Mouse (Mus musculus) CD4-positive, CD25-positive, alpha-beta regulatory T cell, adult 4 months (primary cell): Measurements from ENCODE around the gene Akr1c13. TPM values are rescaled to one million over a fixed set of nuclear protein-coding genes. Genes with fewer than 3 reads are reported as not detected.
A peak's percentile ranks its signal among the peaks of the same experiment; 100 is the strongest.
"Not testable (repeated sequence)": the region's sequence is repeated elsewhere in the genome, so short reads cannot be mapped to it uniquely, and the experiment has no call there.

Experiments
- ATAC-seq: one replicate; pipeline ENCODE4 v1.8.0; 2017
- polyA plus RNA-seq, 2 experiments: library from polyadenylated mRNA; unstranded; fragments of 100-300 nt; shearing (Covaris generic); gene quantifications; one replicate each; pipeline ENCODE4 v1.2.1; 2017

Gene Akr1c13
- 10 to 100 TPM; 44.8 to 57.0 TPM for polyA plus RNA-seq

GRCm38 (mm10) chr13:4190904-4191303 lies at the start of gene Akr1c13:
Akr1c13 (plus strand) TSS chr13:4191150.
- peak; percentile 98 for ATAC-seq

- ATAC-seq = no peak
Observed at GRCm38 (mm10) chr13:4144261-4144660, 46.7 kb upstream of the Akr1c13 start.

GRCm38 (mm10) chr13:4150518-4150917 lies 40.4 kb upstream of the Akr1c13 start, which contains the start of gene Akr1c18:
Akr1c18 (minus strand) TSS chr13:4150654.
- no peak for ATAC-seq

GRCm38 (mm10) chr13:4152908-4153307 lies 38.0 kb upstream of the Akr1c13 start:
- ATAC-seq = no peak

GRCm38 (mm10) chr13:4153593-4153992 lies 37.4 kb upstream of the Akr1c13 start:
- ATAC-seq = no peak

- no peak for ATAC-seq
Observed at GRCm38 (mm10) chr13:4155286-4155685, 35.7 kb upstream of the Akr1c13 start.

GRCm38 (mm10) chr13:4168006-4168405 lies 22.9 kb upstream of the Akr1c13 start:
- ATAC-seq = no peak

- no peak for ATAC-seq
Observed at GRCm38 (mm10) chr13:4172978-4173377, 18.0 kb upstream of the Akr1c13 start.

- ATAC-seq = not testable (repeated sequence)
Observed at GRCm38 (mm10) chr13:4181321-4181720, 9.6 kb upstream of the Akr1c13 start.

- no peak for ATAC-seq
Observed at GRCm38 (mm10) chr13:4183116-4183515, 7.8 kb upstream of the Akr1c13 start.

- ATAC-seq = not testable (repeated sequence)
Observed at GRCm38 (mm10) chr13:4186641-4187411, 4.1 kb upstream of the Akr1c13 start.

- ATAC-seq = no peak
Observed at GRCm38 (mm10) chr13:4188174-4188573, 2.8 kb upstream of the Akr1c13 start.

GRCm38 (mm10) chr13:4192511-4192910 lies 1.6 kb downstream of the Akr1c13 start:
- no peak for ATAC-seq

GRCm38 (mm10) chr13:4206147-4206903 lies 15.4 kb downstream of the Akr1c13 start:
- ATAC-seq = no peak

GRCm38 (mm10) chr13:4211560-4212299 lies 20.8 kb downstream of the Akr1c13 start:
- no peak for ATAC-seq

- ATAC-seq = no peak
Observed at GRCm38 (mm10) chr13:4212309-4212708, 21.4 kb downstream of the Akr1c13 start.

GRCm38 (mm10) chr13:4215496-4215895 lies 24.5 kb downstream of the Akr1c13 start:
- not testable (repeated sequence) for ATAC-seq

- no peak for ATAC-seq
Observed at GRCm38 (mm10) chr13:4228441-4228840, 37.5 kb downstream of the Akr1c13 start, which contains the start of gene Akr1c19. Akr1c19 (plus strand) TSS chr13:4228700.

GRCm38 (mm10) chr13:4230841-4231623 lies 40.1 kb downstream of the Akr1c13 start:
- ATAC-seq = no peak

- no peak for ATAC-seq
Observed at GRCm38 (mm10) chr13:4233135-4233534, 42.2 kb downstream of the Akr1c13 start.

GRCm38 (mm10) chr13:4233536-4234172 lies 42.7 kb downstream of the Akr1c13 start:
- ATAC-seq = no peak
